Mouse (Mus musculus) left cerebral cortex, adult 2 months (tissue): Measurements from ENCODE around the gene Tnk2. TPM values are rescaled to one million over a fixed set of nuclear protein-coding genes. Genes with fewer than 3 reads are reported as not detected.
A peak's percentile ranks its signal among the peaks of the same experiment; 100 is the strongest.

Source experiments
- DNase-seq, 2 experiments: peaks; one replicate each; pipeline ENCODE4 v3.0.0; 2021 to 2022; ENCODE audit warnings: low spot score in 2 of 2, mixed read lengths in 1 of 2; ENCODE audit errors: extremely low spot score in 1 of 2
- H3K27ac ChIP-seq: fragments of 200-600 bp; 2 replicates; pipeline ENCODE4 v1.8.1; 2022
- H3K4me3 ChIP-seq: fragments of 200-600 bp; 2 replicates; pipeline ENCODE4 v1.8.1; 2022
- CTCF ChIP-seq: fragments of 200-600 bp; IDR thresholded peaks from 2 replicates; pipeline ENCODE4 v1.8.1; 2022; ENCODE audit warnings: antibody characterized with exemption, mild to moderate bottlenecking, moderate library complexity
- intact Hi-C: fragments of 180-260 bp; cut with DNase I; formaldehyde crosslinking; loops from one replicate; pipeline ENCODE4 v1.15.1; 2025
- total RNA-seq, 2 experiments: library from RNA; stranded (reverse); gene quantifications; 2 replicates each; pipeline ENCODE4 v1.2.3; 2021

The Tnk2 gene
- total RNA-seq, 2 experiments from 2014 or later: 239 to 244 TPM

GRCm38 (mm10) chr16:32709116-32709515 lies 65.4 kb downstream of the Tnk2 start:
- DNase-seq: no peak
- H3K4me3 ChIP-seq: no peak overlapping the region
- intact Hi-C loops: no loop called here
- no peak overlapping the region for H3K27ac ChIP-seq
- no peak for TF ChIP-seq CTCF

GRCm38 (mm10) chr16:32710426-32711070 lies 66.9 kb downstream of the Tnk2 start:
- Histone ChIP-seq H3K4me3 (no peak overlapping the region), H3K27ac (no peak overlapping the region)
- DNase-seq: peak in 1 of 2 experiments; percentile 19
- intact Hi-C loops: loop anchor here (5.0 kb wide), 1 partner anchor 82 kb away; no protein-coding TSS in a partner anchor
- TF ChIP-seq CTCF: no peak

DNA sequence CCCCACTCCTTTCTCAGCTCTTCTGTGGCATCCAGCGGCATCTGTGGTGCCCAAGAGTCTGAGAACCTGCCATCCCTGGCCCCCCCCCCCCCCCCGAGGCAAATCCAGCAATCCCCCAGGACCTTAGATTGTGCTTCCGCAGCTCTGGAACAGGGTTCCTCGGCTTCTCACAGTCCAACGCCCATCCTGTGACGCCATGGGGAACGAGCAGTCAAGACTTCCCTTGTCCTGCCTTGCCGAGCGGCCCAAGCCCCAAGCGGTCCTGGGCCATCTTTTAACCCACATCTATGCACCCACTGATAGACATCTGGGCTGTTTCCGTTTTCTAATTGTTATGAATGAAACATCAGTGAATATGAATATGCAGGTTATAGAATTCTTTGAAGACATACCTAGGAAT lies 68.5 kb downstream of the Tnk2 start:
- intact Hi-C loops: loop anchor here (5.0 kb wide), 1 partner anchor 80 kb away; no protein-coding TSS in a partner anchor
- no peak for TF ChIP-seq CTCF
- no peak for DNase-seq
- Histone ChIP-seq H3K27ac (no peak overlapping the region), H3K4me3 (no peak overlapping the region)

- Histone ChIP-seq H3K27ac (no peak overlapping the region), H3K4me3 (no peak overlapping the region)
- intact Hi-C loops: loop anchor here (5.0 kb wide), 1 partner anchor 79 kb away; no protein-coding TSS in a partner anchor
- TF ChIP-seq CTCF: no peak
- DNase-seq: no peak
These were observed 69.9 kb downstream of the Tnk2 start for GRCm38 (mm10) chr16:32713556-32713955.

DNA sequence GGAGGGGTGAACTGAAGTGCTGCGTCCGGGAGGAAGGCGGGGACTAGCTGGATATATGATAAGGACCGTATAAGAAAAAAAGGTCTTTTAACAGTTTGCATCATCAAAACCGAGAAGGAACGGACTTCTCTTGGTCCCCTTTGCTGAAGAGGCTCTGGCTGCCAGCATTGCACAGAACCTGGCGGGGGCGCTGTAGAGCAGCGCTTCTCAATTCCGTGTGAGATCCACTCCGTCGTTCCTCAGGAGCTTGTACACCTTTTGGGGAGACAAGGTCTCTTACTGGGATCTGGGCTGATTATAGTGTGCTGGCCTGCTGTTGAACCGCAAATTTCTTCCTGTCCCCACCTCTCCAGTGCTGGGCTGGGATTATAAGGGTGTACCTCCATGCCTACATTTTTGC lies 71.7 kb downstream of the Tnk2 start:
- DNase-seq: no peak
- intact Hi-C loops: no loop called here

DNA sequence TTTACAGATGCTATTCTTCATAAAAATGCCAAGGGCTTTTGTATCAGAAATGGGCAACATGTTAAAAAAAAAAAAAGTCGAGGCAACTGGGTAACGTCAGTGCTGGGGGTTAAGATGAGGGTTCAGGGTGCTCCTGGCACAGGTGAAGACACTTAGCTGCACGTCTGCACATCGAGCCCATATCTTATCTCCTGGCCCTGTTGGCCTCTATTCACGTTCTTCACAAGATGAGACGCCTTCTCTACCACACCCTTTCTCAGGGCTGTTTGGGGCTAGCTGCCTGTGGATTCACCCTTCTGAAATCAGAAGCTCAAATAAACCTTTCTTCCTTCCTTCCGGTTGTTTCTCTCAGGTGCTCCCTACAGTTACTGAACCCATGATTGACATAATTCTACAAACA lies 79.5 kb downstream of the Tnk2 start:
- DNase-seq: no peak
- Histone ChIP-seq H3K4me3 (no peak overlapping the region), H3K27ac (no peak overlapping the region)
- intact Hi-C loops: no loop called here
- no peak for TF ChIP-seq CTCF

More for the DNA sequence above, 71.7 kb downstream of the Tnk2 start:
- Histone ChIP-seq H3K4me3 (no peak overlapping the region), H3K27ac (no peak overlapping the region)
- peak; percentile 53 for TF ChIP-seq CTCF

DNA sequence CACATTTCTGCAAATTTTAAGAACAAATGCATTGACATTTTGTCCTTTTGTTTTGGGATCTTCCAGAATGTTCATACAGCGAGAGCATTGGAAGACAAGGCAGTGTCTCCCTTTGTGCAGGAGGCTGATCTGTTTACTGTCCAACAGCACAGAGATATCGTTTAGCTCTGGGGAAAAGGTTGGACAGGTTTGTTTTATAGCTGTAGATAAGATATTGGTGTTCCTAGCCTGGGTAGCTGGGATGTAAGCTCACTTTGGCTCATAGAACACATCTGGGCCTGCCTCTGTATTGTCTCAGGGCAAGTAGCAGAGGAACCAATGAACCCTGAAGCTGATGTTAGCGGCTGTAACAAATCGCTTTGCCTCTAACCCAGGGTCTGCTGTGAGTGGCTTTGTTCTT lies 80.1 kb downstream of the Tnk2 start:
- DNase-seq: no peak
- intact Hi-C loops: no loop called here
- H3K4me3 ChIP-seq: no peak overlapping the region
- H3K27ac ChIP-seq: no peak overlapping the region
- no peak for TF ChIP-seq CTCF

DNA sequence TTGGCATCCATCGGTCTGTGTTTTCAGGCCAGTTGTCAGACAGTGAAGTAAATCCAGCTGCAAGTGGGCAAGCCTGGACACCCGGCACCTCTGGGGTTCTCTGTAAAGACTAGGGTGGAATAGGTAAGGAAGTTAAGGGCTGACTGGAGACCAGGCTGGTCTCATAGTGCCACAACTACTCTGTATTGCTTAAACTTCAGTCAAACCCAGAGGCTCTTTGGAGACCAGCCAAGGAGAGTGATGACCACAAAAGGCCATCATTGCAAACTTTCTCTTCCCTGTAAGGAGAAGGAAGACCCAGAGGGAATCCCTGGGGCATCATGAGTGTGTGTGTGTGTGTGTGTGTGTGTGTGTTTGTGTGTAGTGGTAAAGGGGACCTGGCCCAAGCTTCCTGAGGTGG lies 80.6 kb downstream of the Tnk2 start:
- no peak for DNase-seq
- Histone ChIP-seq H3K27ac (no peak overlapping the region), H3K4me3 (no peak overlapping the region)
- no peak for TF ChIP-seq CTCF
- intact Hi-C loops: no loop called here

- no peak for DNase-seq
- intact Hi-C loops: no loop called here
- Histone ChIP-seq H3K4me3 (no peak overlapping the region), H3K27ac (no peak overlapping the region)
- TF ChIP-seq CTCF: no peak
These were observed 82.8 kb downstream of the Tnk2 start for GRCm38 (mm10) chr16:32726501-32726900.

DNA sequence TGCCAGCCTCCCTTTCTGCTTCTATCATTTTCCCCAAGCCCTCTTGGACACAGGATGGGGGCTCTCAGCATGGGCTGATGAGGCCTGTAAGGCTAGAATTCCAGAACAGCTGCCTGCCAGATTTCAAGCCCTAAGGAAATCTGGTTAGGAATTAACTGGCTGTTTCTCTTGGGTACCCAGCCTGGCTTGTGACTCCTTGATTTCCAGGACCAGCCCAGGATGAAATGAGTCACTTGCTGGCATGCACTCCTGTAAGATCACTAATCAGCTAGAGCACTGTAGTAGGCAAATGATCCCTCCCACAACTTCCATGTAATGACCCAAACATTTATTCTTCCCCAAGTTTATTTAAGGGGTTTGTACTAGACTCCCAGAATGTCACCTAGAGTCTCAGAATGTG lies 84.6 kb downstream of the Tnk2 start:
- H3K27ac ChIP-seq: no peak overlapping the region
- no peak for DNase-seq
- H3K4me3 ChIP-seq: no peak overlapping the region
- TF ChIP-seq CTCF: no peak
- intact Hi-C loops: no loop called here

DNA sequence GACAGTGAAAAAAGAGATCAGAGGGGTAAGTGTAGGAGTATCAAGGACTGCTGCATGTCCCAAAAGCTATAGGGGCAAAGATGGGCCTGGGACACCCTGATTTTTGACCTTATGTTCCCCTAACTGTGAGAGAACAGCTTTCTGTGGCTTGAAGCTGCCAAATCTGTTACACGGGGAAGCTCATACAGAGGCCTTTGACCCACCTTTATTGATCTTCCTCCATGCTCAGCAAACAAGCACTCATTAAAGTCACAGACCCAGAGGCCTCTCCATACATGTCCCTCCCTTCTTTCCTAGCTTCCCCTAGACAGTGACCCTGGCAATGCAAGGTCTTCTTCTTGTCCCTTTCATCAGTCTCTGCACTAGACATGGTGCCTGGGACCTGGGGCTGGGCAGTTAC lies 85.1 kb downstream of the Tnk2 start:
- Histone ChIP-seq H3K27ac (no peak overlapping the region), H3K4me3 (no peak overlapping the region)
- intact Hi-C loops: no loop called here
- no peak for TF ChIP-seq CTCF
- DNase-seq: no peak

Other genes with a start within 250 kb of the Tnk2 start
- not detected for gene Tm4sf19, start 243.4 kb upstream of the Tnk2 start, total RNA-seq
- 10 to 100 TPM; 13.6 to 14.9 TPM for gene Tctex1d2, start 224.2 kb upstream of the Tnk2 start, total RNA-seq
- gene Pcyt1a, start 213.0 kb upstream of the Tnk2 start, total RNA-seq: 10 to 100 TPM; 39.6 to 42.7 TPM
- gene Slc51a, start 156.0 kb upstream of the Tnk2 start, total RNA-seq: not detected
- gene Zdhhc19, start 147.6 kb upstream of the Tnk2 start, total RNA-seq: not detected
- 10 to 100 TPM; 68.3 to 85.0 TPM for gene Tfrc, start 35.0 kb upstream of the Tnk2 start, total RNA-seq
- gene Muc4, start 92.0 kb downstream of the Tnk2 start, total RNA-seq: not detected
- gene Muc20, start 153.6 kb downstream of the Tnk2 start, total RNA-seq: not detected
- not detected for gene Smbd1, start 166.6 kb downstream of the Tnk2 start, total RNA-seq
- 100 to 1,000 TPM; 112 to 119 TPM for gene Fyttd1, start 233.6 kb downstream of the Tnk2 start, total RNA-seq
- gene Rubcn, start 233.9 kb downstream of the Tnk2 start, total RNA-seq: 10 to 100 TPM; 69.8 to 73.7 TPM